Mouse (Mus musculus) lung, postnatal 14 days (tissue): ENCODE measurements around the gene Aff4.

Experiments used
- DNase-seq: peaks from one replicate; pipeline ENCODE4 v3.0.0; 2021

Aff4 gene

DNA sequence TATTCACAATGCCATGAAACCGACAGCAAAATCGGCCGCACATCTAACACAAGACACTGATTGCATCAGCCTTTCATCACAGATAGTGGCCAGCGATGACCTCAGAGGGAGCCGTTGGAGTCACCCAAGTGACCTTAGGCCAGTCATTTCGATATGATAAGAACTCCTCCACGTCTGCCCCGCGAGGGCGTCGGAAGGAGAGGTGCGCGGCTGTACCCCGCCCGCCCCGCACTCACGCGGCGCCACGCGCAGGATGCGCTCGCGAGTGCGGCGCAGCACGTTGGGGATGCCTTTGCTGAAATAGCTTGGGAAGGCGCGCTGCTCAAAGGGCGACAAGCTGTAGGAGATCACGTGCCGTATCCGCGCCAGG, 79.7 kb downstream of the Aff4 start:
- peak; percentile 29 for DNase-seq

DNA sequence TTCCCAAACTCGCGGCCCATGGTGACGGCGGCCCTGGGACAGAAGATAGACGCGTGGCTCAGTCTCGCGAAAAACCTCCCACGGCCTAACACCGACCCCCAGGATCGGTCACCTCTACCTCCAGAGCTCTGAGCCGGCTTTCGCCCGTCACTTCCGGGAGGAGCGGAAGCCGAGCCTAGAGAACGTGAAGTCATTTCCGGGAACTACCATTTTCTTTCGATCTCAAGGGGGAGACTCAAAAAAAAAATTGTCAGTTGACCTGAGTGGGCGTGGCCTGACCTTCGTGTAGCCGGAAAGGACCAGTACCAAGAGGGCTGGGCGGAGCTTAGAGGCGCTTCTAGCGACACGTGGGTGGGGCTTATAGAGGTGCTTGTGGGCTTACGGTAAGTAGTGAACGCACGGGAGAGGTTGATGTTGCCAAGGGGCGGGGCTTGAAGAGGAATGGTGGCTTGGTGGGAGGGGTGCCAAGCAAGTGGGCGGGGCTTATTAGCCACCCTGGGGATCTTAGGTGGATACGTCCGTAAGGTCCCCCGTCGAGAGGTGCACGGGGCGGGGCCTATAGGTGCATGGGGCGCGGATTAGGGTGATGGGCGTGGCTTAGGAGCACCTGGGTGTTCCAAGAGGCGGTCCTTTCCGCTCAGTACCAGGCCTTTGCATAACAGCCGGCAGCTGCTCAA, 80.2 kb downstream of the Aff4 start, which contains the start of the genes Uqcrq and Gdf9:
Gene Uqcrq (minus strand): TSS at position 162 of the 677 bp plus-strand sequence.
Gene Gdf9 (plus strand): TSS at position 354 of the 677 bp plus-strand sequence.
- peak; percentile 99 for DNase-seq

DNA sequence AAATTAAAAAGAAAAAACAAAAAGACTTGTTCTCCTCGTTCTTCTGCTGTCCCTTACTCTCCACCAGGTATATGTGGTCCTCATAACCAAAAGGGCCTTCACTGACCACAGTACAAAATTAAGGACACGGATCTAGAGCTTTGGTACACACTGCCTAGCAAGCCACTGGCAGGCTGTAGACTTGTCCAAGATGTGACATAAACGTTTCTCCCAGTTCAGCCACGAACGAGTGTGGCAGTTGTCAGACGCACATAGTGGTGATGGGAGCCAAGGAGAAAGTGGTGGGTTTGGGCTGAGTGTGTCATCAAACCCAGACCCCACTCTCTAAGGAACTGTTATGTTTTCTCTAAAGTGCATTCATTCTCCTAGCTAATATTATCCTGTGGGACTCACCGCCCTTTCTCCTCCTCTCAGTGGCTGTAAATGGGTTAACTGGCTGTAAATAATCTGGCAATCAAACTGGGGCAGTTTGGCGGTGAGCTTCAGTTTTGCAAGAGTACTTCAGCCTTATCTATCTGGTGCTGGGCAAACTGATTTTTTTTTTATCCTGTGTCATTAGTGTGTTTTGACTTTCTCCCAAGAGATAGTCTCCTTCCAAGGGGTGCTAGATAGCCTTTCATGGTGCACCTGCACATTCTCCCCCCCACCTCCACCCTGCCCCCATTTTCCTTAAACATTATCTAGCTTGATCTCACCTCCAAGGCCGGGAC, 80.9 kb downstream of the Aff4 start:
- no peak for DNase-seq

DNA sequence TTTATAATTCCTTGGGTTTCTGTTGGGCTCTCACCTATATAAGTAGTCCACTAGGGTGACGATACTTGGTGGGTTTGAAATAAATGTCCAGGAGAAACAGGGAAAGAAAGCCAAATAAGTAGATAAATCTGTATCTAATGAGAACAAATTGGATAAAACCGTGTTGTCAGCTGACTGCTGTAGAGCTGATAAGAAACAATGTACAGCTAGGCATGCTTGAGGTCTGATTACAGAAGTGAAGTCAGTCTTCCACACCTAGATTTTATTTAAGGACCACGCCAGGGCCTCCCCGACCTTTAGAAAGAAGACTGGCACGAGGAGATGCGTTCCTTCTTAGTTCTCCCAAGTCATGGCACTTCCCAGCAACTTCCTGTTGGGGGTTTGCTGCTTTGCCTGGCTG, 82.4 kb downstream of the Aff4 start:
- no peak for DNase-seq

DNA sequence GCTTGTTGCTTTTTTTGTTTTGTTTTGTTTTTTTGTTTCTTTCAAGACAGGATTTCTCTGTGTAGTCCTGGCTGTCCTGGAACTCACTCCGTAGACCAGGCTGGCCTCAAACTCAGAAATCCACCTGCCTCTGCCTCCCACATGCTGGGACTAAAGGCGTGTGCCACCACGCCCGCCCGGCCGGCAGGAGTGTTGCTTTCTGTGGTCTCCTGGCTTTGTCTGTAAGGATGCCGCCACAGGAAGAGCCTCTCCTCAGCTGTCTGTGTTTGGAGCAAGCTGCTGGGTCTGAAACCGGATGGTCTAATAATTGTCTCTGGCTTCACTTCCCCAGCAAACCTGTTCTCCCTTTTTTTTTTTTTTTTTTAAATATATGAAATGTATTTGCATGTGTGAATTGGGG, 84.9 kb downstream of the Aff4 start:
- no peak for DNase-seq

DNA sequence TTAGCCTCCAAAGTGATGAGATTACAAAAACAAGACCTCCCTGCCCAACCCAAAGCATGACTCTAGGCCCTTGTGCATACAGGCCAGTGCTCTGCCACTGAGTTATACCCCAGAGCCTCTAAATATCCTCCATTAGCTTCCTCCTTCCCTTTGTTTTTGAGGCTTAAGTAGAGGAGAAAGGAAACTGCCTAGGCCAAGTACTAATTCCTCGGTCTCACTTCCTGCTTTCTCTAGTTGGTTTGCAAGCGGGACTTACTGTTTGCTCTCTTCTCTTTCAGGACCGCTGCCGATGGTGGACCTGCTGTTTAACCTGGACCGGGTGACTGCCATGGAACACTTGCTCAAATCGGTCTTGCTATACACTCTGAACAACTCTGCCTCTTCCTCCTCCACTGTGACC, 85.7 kb downstream of the Aff4 start:
- DNase-seq: no peak

DNA sequence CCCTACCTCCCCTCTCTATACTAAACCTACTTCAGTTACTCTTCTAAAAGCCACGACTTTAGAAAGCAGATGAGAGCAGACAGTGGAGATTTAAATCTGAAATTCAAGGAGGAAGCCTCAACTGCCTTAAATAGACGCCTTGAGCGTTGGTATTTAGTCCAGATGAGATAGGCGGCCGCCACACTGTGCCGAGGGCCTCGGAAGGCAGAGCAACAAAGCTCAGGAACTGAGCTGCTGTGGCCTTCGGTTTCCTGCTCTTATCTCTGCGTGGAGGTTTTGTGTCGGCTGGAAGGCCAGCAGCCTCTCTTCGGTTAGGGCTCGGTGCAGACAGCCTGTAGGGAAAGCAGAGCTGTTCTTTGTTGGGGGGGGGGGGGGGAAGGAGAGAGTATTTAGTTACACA, 91.3 kb downstream of the Aff4 start:
- no peak for DNase-seq

DNA sequence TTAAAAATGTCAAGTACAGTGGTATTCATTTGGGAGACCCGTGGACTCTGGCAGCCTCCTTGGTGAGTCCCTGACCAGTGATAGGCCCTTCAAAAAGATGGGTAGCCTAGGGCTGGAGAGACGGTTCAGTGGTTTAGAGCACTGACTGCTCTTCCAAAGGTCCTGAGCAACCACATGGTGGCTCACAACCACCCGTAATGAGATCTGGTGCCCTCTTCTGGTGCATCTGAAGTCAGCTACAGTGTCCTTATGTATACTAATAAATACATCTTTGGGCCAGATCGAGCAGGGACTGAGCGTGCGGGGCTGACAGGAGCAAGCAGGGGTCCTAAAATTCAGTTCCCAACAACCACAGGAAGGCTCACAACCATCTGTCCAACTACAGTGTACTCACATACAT, 93.2 kb downstream of the Aff4 start:
- DNase-seq: peak; percentile 61

DNA sequence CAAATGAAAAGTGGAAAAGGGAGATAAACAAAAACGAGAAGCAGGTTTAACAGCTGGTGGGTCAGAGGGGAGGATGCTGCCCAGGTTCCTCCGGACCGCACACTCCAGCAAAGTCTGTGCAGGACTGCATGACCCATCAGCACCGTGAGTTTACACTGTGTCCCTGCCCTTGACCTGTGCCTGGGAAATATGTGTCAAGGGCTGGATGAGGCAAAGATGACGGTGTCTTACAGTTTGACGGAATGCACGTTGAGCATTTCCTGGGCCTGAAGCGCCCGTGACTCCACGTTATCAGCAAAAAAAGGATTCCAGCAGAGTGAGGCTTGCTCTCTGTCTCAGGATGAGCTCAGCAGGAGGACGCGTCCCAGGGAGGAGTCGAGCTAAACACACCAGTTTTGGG, 94.9 kb downstream of the Aff4 start:
- no peak for DNase-seq

DNA sequence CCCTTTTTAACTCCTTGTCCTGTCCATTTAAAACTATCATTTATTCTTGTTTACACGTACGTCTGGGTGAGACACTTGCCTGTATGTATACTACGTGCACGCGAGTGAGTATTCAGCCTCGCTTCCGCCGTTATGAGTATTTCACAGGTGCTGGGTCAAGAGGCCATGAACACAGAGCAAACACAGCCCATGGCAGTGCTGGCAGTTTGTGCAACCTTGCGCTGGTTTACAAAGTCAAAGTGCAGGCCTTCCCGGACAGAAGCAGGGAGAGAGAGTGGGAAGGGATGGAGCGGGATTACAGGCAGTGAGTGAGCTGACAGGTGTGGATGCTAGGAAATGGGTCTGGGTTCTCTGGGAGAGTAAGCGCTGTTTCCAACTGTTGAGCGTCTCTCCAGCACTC, 95.5 kb downstream of the Aff4 start:
- DNase-seq: no peak

DNA sequence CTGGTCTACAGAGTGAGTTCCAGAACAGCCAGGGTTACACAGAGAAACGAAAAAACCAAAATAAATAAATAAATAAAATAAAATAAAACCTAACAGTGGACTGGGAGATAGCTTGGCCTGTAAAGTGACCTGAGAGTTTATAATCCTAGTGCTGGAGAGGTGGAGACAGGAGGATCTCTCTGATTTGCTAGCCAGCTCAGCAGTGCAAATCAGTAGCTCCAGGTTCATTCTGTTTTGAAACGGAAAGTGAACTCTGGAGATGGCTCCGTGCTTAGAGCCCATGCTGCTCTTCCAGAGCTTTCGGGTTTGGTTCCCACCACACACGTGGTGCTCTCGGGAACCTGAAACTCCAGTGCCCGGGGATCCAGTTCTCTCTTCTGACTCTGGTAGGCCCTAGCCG, 97.4 kb downstream of the Aff4 start:
- no peak for DNase-seq

DNA sequence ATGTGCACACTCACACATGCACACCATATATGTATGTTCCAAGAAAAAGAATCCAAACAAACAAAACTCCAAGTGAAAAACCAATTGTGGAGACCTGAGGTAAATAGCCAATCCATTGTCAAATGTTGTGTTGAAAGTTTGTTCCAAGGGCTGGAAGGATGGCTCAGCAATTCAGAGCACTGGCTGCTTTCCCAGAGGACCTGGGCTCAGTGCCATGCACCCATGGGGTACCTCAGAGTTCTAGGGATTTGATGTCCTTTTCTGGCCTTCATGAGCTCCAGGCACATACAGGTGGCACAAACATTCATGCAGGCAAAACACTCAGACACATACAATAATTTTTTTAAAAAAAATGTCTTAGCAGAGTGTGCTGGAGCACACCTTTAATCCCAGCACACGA, 97.9 kb downstream of the Aff4 start:
- DNase-seq: no peak

DNA sequence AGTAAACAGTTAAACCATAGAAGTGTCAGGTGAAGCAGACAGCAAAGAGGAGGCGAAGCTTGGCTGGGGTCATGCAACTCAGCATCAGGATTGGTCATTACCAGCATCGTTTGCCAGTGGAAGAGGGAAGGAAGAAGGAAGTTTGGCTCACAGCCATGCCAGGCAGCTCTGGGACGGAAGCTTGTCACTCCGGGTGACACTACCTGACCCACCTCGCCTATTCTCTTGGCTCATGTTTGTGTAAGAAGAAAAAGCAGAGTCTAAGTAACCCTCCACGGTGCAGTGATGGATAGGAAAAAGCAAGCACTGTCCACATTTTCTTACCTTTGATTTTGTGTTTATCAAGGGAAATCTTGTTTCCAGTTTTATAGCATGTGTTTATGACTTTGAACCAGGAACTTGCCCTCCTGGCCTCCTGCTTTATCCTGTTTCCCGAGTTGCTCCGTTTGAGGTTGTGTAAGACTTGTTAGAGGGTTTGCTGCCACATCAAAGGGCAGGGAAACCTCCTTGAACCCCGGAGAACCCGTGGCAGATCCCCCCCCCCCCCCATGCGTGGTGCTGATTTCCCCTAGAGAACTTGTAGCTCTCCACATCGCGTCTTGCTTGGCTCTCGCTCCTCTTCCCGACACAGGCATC, 99.6 kb downstream of the Aff4 start:
- DNase-seq: no peak

DNA sequence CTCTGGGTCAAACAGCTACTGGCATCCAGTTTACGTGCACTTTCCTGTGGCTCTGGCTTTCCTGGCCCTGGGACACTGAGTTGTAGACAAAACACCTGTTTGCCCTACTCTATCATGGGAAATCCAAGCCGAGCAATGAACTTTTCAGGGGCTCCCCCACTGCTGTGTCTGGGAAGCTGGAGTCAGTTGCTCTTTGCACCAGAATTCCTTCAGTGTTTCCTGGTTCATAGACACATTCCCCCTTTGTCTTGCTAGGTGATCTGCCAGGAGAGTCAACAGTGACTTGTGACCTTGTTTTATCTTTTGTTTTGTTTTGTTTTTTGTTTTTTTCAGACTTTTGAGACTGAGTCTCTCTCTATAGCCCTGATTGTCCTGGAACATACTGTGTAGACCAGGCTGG, 100.7 kb downstream of the Aff4 start:
- no peak for DNase-seq

DNA sequence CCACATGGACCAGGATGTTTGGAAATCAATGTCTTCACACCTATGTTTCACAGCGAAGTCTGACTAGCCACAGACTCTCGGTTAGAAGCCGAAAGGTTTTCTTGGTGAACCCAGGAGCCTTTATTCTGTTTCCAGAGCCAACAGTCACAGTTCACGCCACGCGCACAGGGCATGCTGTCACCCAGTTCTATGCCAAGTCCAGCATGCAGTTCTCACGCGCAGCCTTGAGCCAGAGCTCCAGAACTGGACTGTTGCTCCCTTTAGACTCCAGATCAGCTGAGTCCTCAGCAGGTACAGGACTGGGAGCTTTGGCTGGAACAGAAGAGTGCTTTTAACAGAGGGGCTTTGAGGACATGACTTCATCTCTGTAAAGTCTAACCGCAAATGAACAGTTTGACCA, 101.8 kb downstream of the Aff4 start:
- no peak for DNase-seq

DNA sequence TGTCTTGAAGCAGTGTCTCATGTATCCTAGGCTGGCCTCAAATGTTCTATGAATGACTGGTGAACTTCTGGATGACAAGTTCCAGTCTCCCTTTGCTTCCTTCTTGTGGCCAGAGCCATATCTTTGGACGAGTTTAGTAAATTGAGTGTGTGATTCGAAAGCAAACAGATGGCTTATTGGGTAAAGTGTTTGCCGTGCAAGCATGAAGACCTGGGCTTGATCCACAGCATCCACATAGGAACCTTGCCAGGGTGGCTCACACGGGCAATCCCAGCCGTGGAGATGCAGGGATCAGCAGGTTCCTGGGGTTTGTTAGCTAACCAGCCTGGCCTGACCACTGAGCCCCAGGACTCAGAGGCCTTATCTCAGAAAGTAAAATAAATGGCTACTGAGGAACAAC, 102.4 kb downstream of the Aff4 start:
- DNase-seq: no peak

DNA sequence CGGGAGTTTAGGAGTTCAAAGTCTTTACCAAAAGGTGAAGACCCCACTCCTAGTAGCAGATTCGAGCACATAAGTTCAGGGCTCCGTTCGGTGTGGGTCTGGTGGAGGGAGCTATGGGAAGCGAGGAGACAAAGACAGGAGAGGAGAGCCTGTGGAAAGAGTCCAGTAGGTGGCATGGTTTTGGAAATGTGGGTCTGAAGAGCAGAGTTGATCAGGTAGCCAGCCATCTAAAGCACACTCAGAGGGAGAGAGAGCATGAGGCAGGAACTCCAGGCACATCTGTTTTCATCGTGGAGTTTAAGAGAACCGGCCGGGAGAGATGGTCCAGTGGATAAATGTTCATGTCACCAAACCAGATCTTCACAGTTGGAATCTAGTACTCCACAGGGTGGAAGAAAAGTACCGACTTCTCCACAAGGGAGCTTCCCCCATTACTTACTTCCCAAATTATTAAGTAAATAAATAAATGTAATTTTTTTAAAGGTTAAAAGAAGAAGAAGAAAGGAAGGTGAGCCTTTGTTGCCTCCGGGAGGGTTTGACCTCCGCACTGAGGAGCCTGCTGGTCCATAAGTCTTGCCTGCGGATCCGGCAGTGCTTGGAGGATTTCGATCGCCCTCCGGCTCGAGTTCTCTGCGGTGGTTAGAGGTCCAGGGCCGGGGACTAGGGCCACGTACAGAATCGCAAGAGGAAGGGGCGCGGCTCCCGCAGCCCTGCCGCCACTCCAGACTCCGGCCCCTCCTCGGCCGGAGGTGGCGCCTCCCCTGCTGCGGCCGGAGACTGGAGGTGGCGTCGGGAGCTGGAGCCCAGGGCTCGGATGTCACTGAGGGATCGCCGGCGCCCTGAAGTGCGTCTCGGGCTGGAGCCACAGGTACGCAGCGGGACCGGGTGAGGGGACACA, 106.1 kb downstream of the Aff4 start, which contains the start of the genes Gm10447 and Shroom1:
Gene Gm10447 (minus strand): TSS at position 637 of the 898 bp plus-strand sequence.
Gene Shroom1 (plus strand): TSS at position 732 of the 898 bp plus-strand sequence.
- DNase-seq: peak; percentile 67

DNA sequence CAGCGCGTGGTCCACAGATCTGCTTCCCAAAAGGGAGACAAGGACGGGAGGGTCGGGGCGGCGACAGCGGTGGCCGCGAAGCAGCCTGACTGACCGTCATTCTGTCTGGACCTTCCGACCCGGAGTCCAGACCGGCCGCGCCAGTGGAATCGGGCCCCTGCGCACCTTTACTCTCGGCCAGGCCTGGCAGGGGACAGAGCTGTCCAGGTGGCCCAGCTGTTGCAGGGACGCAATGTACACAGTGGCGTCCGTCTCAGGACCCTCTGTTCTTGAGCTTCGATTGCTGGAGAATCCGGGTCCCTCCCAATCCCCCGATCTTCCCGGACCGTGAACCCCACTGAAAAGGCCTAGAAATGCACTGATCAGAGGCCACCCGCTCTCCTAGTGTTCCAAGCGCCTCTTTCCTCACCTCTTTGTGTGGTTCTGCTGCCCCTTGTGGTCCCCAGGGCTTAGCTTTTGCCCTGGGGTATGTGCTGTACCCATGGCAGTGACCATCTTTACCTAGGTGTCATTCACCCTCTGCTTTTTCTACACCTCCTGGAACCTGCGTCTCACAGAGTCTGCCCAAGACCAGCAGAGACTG, 106.8 kb downstream of the Aff4 start:
- no peak for DNase-seq

DNA sequence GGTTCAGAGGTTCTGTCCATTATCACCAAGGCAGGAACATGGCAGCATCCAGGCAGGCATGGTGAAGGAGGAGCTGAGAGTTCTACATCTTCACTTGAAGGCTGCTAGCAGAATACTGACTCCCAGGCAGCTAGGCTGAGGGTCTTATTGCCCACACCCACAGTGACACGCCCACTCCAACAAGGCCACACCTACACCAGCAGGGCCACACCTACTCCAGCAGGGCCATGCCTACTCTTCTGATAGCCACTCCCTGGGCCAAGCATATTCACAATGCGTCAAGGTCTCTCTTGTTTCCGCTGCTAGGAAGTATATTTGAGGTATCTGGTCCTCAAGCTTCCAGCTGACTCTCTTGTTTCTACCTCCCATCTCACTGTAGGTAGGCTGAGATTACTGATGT, 108.4 kb downstream of the Aff4 start:
- DNase-seq: no peak

DNA sequence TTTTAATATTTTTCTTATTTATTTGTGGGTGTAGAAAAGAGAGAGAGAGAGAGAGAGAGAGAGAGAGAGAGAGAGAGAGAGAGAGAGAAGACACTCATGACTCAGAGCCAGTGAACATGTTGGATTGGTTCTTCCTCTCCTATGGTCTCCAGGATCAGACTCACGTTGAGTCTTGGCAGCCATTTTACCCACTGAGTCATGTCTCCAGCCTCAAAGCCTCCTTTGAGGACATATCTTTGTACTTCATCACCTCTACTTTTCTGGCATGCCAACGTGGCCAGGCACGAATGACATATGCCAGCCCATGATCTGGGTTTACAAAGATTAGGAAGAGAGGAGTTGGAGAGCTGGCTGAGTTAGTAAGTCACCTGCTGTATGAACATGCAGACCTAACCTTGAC, 109.6 kb downstream of the Aff4 start:
- DNase-seq: no peak

DNA sequence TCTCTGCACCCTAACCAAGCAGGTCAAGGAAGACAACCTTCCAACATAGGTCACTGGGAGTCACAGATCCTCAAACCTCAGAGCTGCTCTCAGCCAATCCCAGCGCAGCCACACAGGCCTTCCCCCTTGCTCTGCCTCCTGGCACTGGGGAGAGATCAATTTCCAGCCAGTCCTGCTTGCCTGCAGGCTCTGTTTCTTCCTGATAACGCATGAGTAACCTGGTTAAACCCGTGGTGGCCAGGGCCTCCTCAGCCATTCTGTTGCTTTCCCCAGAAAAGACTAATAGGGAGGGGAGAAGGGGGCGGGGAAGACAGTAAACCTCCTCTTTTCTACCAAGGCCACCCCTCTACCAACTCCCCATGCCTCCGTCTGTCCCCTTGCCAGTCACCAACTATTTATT, 111.1 kb downstream of the Aff4 start:
- no peak for DNase-seq

DNA sequence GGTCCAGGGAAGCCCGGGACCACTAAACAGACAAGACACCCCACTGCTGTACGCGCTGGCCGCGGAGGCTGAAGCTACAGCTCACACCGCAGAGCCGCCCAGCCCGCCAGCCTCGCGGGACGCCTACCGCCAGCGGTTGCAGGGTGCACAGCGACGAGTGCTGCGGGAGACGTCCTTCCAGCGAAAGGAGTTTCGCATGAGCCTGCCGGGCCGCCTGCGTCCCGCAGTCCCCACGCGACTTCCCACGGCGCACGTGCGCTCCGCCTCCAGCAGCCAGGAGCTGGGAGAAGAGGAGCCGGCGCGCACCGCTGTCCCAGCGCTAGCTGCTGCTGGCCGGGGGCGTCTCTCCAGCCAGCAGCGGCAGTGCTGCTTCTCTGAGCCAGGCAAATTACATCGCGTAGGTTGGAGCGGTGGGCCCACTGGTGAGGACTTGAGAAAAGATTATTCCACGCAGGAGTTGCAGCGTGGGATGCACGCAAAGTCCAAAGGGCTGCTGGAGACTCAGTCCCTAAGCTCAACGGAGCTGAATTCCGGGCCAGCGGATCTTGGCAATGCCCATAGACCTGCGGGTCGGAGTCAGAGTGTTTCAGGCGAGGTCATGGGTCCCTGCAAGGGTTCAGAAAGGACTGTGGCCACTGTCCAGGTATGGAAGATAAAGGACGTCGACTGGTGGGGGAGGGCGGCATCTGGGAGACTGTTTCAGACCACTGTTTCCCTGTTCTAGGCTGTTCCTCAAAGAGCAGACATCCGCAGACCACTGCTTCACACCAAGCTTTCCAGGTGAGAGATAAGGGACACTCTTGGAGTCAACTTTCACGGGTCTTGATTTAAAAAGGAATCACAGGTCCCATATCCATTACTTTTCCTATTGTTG, 113.2 kb downstream of the Aff4 start:
- no peak for DNase-seq
